Mouse (Mus musculus): ENCODE measurements around the gene Igflr1. TPM values are rescaled to one million over a fixed set of nuclear protein-coding genes. Genes with fewer than 3 reads are reported as not detected.

Gene Igflr1
- polyA plus RNA-seq (2012; rRNA removed), result 7.7 and 8.8 TPM in 2 replicates

GRCm38 (mm10) chr7:30564970-30565571 lies at the start of gene Igflr1:
Igflr1 (plus strand) TSS chr7:30565427.

GRCm38 (mm10) chr7:30534633-30535577 lies 30.3 kb upstream of the Igflr1 start, which contains the start of gene Arhgap33:
Arhgap33 (minus strand) TSS chr7:30535060.

GRCm38 (mm10) chr7:30552102-30553020 lies 12.9 kb upstream of the Igflr1 start, which contains the start of the genes Hspb6 and Proser3:
Hspb6 (plus strand) TSS chr7:30552178.
Proser3 (minus strand) TSS chr7:30552299.

GRCm38 (mm10) chr7:30559443-30559954 lies 5.7 kb upstream of the Igflr1 start, which contains the start of gene Lin37:
Lin37 (minus strand) TSS chr7:30559838.

GRCm38 (mm10) chr7:30563117-30563905 lies 1.9 kb upstream of the Igflr1 start, which contains the start of the genes U2af1l4, Gm49396 and Psenen:
U2af1l4 (plus strand) TSS chr7:30563301.
Gm49396 (plus strand) TSS chr7:30563344.
Psenen (minus strand) TSS chr7:30563627.

GRCm38 (mm10) chr7:30588676-30589434 lies 23.6 kb downstream of the Igflr1 start, which contains the start of gene Kmt2b:
Kmt2b (minus strand) TSS chr7:30588726.

GRCm38 (mm10) chr7:30598786-30599185 lies 33.6 kb downstream of the Igflr1 start, which contains the start of gene Zbtb32:
Zbtb32 (minus strand) TSS chr7:30598909.

GRCm38 (mm10) chr7:30612654-30613402 lies 47.6 kb downstream of the Igflr1 start, which contains the start of gene Upk1a:
Upk1a (minus strand) TSS chr7:30612847.

Other genes starting within 250 kb of the Igflr1 start
- gene E130208F15Rik, start 243.7 kb upstream of the Igflr1 start, polyA plus RNA-seq (2012; rRNA removed), result 1.2 and 1.4 TPM in 2 replicates
- gene Sdhaf1, start 241.5 kb upstream of the Igflr1 start, polyA plus RNA-seq (2012; rRNA removed), result 26.8 and 37.9 TPM in 2 replicates
- 25.6 and 26.3 TPM in 2 replicates for gene Lrfn3, start 202.7 kb upstream of the Igflr1 start, polyA plus RNA-seq (2012; rRNA removed)
- 54.3 and 84.5 TPM in 2 replicates for gene Tyrobp, start 151.7 kb upstream of the Igflr1 start, polyA plus RNA-seq (2012; rRNA removed)
- 12.2 and 17.0 TPM in 2 replicates for gene Hcst, start 145.6 kb upstream of the Igflr1 start, polyA plus RNA-seq (2012; rRNA removed)
- 7.8 and 8.1 TPM in 2 replicates for gene Nfkbid, start 143.7 kb upstream of the Igflr1 start, polyA plus RNA-seq (2012; rRNA removed)
- gene Aplp1, start 119.9 kb upstream of the Igflr1 start, polyA plus RNA-seq (2012; rRNA removed), result 49.6 and 52.2 TPM in 2 replicates
- 0.35 and 0.52 TPM in 2 replicates for gene Kirrel2, start 107.7 kb upstream of the Igflr1 start, polyA plus RNA-seq (2012; rRNA removed)
- 0.03 and 0.80 TPM in 2 replicates for gene Nphs1, start 107.1 kb upstream of the Igflr1 start, polyA plus RNA-seq (2012; rRNA removed)
- not detected in 2 replicates for gene Prodh2, start 71.8 kb upstream of the Igflr1 start, polyA plus RNA-seq (2012; rRNA removed)
- 17.3 and 18.3 TPM in 2 replicates for gene Arhgap33, start 30.4 kb upstream of the Igflr1 start, polyA plus RNA-seq (2012; rRNA removed)
- gene Hspb6, start 13.2 kb upstream of the Igflr1 start, polyA plus RNA-seq (2012; rRNA removed), result 80.2 and 99.4 TPM in 2 replicates
- 8.5 TPM in 2 replicates for gene Proser3, start 13.1 kb upstream of the Igflr1 start, polyA plus RNA-seq (2012; rRNA removed)
- gene Lin37, start 5.6 kb upstream of the Igflr1 start, polyA plus RNA-seq (2012; rRNA removed), result 32.0 and 32.4 TPM in 2 replicates
- 40.8 and 56.2 TPM in 2 replicates for gene U2af1l4, start 2.1 kb upstream of the Igflr1 start, polyA plus RNA-seq (2012; rRNA removed)
- 1.2 and 1.4 TPM in 2 replicates for gene Gm49396, start 2.1 kb upstream of the Igflr1 start, polyA plus RNA-seq (2012; rRNA removed)
- 109 and 156 TPM in 2 replicates for gene Psenen, start 1.8 kb upstream of the Igflr1 start, polyA plus RNA-seq (2012; rRNA removed)
- 46.0 and 47.1 TPM in 2 replicates for gene Kmt2b, start 23.3 kb downstream of the Igflr1 start, polyA plus RNA-seq (2012; rRNA removed)
- 5.3 and 6.6 TPM in 2 replicates for gene Zbtb32, start 33.5 kb downstream of the Igflr1 start, polyA plus RNA-seq (2012; rRNA removed)
- 24.9 and 37.7 TPM in 2 replicates for gene Upk1a, start 47.4 kb downstream of the Igflr1 start, polyA plus RNA-seq (2012; rRNA removed)
- gene Cox6b1, start 60.7 kb downstream of the Igflr1 start, polyA plus RNA-seq (2012; rRNA removed), result 423 and 473 TPM in 2 replicates
- not detected in 2 replicates for gene Etv2, start 70.4 kb downstream of the Igflr1 start, polyA plus RNA-seq (2012; rRNA removed)
- 82.7 and 93.1 TPM in 2 replicates for gene Rbm42, start 84.9 kb downstream of the Igflr1 start, polyA plus RNA-seq (2012; rRNA removed)
- 7.2 and 8.7 TPM in 2 replicates for gene Haus5, start 99.6 kb downstream of the Igflr1 start, polyA plus RNA-seq (2012; rRNA removed)
- not detected in 2 replicates for gene Pmis2, start 106.2 kb downstream of the Igflr1 start, polyA plus RNA-seq (2012; rRNA removed)
- 0.91 and 1.2 TPM in 2 replicates for gene 2200002J24Rik, start 133.5 kb downstream of the Igflr1 start, polyA plus RNA-seq (2012; rRNA removed)
- gene Atp4a, start 146.8 kb downstream of the Igflr1 start, polyA plus RNA-seq (2012; rRNA removed), result 0.51 and 0.90 TPM in 2 replicates
- 158 and 172 TPM in 2 replicates for gene Tmem147, start 164.1 kb downstream of the Igflr1 start, polyA plus RNA-seq (2012; rRNA removed)
- not detected in 2 replicates for gene Gapdhs, start 178.3 kb downstream of the Igflr1 start, polyA plus RNA-seq (2012; rRNA removed)
- gene Sbsn, start 186.0 kb downstream of the Igflr1 start, polyA plus RNA-seq (2012; rRNA removed), result 1.2 and 1.8 TPM in 2 replicates
- gene Dmkn, start 198.3 kb downstream of the Igflr1 start, polyA plus RNA-seq (2012; rRNA removed), result 3.6 and 5.1 TPM in 2 replicates
- not detected in 2 replicates for gene Krtdap, start 222.5 kb downstream of the Igflr1 start, polyA plus RNA-seq (2012; rRNA removed)